Mouse (Mus musculus): ENCODE data around the gene B3gnt2. TPM values are rescaled to one million over a fixed set of nuclear protein-coding genes. Genes with fewer than 3 reads are reported as not detected.

B3gnt2 gene
- 1.8 TPM for polyA plus RNA-seq (2014; fragmentation: Illumina TruSeq; extraction: RNeasy Lipid Tissue Mini Kit (QIAGEN cat#74804); ENCODE audit: low read depth, low replicate concordance)

DNA sequence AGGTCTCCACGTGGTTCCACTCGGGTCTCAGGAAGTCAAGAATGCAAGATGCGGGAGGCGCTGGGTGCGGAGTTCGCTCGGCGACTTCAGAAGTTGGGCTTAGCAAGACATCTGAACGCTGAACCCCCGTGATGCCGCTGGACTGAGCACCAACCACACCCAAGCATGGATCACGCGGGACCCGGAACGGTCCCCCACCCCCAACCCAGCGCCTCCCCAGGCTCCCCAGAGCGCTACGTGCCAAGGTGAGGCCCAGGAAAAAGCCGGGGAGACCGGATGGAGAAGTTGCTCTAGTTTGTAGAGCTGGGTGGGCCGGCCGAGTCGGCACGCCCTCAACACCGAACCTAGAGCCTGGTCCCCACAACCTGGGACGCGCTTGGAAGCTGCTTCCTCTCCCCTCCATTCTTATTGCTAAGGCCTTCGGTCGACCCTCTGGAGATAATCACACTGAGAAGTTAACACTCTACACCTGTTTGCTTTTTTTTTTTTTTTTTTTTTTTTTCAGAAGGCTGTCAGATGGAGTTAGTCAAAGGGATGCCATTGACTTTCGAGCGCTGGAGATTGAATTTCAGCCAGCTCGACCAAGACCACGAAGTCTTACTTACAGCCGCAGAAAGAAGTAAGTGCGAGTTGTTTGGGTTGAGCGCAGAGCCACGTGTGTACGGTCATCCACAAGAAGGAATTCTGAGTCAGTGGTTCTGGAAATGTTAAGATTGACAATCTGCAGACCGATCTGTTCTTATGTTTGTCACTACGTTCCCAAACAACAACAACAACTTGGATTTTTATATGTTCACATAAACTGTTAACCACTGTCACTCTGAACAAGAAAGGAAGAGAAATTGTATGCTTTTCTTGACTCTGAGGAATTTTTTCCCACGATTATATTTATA is at the start of gene B3gnt2:
B3gnt2 (minus strand) TSS at position 627 of the 893 bp plus-strand sequence.

Other genes with a start within 250 kb of the B3gnt2 start
- gene Zrsr1, start 111.0 kb upstream of the B3gnt2 start, polyA plus RNA-seq (2014; fragmentation: Illumina TruSeq; extraction: RNeasy Lipid Tissue Mini Kit (QIAGEN cat#74804); ENCODE audit: low read depth, low replicate concordance) = 13.3 TPM
- 6.3 TPM for gene Gm28048, start 121.1 kb upstream of the B3gnt2 start, polyA plus RNA-seq (2014; fragmentation: Illumina TruSeq; extraction: RNeasy Lipid Tissue Mini Kit (QIAGEN cat#74804); ENCODE audit: low read depth, low replicate concordance)
- gene Commd1, start 121.4 kb upstream of the B3gnt2 start, polyA plus RNA-seq (2014; fragmentation: Illumina TruSeq; extraction: RNeasy Lipid Tissue Mini Kit (QIAGEN cat#74804); ENCODE audit: low read depth, low replicate concordance) = 116 TPM
- 754 TPM for gene Cct4, start 129.6 kb upstream of the B3gnt2 start, polyA plus RNA-seq (2014; fragmentation: Illumina TruSeq; extraction: RNeasy Lipid Tissue Mini Kit (QIAGEN cat#74804); ENCODE audit: low read depth, low replicate concordance)
- gene Fam161a, start 146.6 kb upstream of the B3gnt2 start, polyA plus RNA-seq (2014; fragmentation: Illumina TruSeq; extraction: RNeasy Lipid Tissue Mini Kit (QIAGEN cat#74804); ENCODE audit: low read depth, low replicate concordance) = 178 TPM

Data from testis, adult 10 weeks (tissue).